Mouse (Mus musculus) T-helper 2 cell (primary cell): Measurements from ENCODE around the gene Lrrc56.

Experiments
- in situ Hi-C: fragments of 300-600 bp; cut with MboI, MseI; formaldehyde crosslinking; loops from one replicate; pipeline ENCODE4 v1.15.1; 2025; ENCODE audit warnings: high pct_unique_total_duplicates

Gene Lrrc56

DNA sequence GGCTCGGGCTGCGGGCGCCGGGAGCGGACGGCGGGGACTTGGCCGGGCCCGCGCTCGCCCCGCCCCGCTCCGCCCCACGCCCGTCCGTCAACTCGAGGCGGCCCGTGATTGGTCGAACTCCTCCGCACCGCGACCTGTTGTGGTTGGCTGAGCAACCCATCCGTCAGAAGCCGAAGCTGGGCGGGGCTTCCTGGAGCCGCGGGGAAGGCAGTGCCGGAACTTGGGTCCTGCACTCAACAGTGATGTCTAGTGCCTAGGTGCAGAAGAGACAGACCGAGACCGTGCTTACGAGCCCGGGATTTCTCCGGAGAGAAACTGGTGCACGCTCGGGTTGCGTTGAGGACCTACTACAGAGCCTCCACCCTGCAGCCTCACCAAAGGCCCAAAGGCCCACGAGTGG lies at the start of gene Lrrc56, which contains the start of gene Hras:
Gene Lrrc56 (plus strand): TSS at position 210 of the 400 bp plus-strand sequence.
Gene Hras (minus strand): TSS at position 58 of the 400 bp plus-strand sequence.
- in situ Hi-C loops, result no loop called here

GRCm38 (mm10) chr7:141144650-141145049 lies 49.3 kb upstream of the Lrrc56 start:
- in situ Hi-C loops, result no loop called here

DNA sequence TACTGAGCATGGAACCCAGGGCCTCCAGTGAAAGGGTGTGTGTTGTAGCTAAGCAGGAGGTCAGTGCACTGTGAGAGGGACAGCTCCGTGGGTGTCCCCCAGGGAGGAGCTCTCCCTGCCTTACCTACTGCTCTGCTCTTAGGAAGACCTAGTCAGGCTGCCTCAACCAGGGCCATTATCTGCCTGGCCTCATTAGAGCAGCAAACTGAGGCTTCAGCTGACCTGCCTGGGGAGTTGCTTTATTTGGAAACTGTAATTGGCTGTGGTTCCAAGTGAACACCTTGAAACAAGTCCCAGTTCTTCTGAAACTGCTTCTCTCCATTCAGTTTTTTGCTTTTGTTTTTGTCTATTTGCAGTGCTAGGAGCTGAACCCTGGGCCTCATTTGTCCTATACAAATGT lies 48.6 kb upstream of the Lrrc56 start:
- in situ Hi-C loops, result no loop called here

- in situ Hi-C loops, result no loop called here
Observed at GRCm38 (mm10) chr7:141146043-141146595, 47.8 kb upstream of the Lrrc56 start.

- in situ Hi-C loops, result no loop called here
Observed at GRCm38 (mm10) chr7:141147044-141147443, 46.9 kb upstream of the Lrrc56 start.

GRCm38 (mm10) chr7:141148639-141149038 lies 45.3 kb upstream of the Lrrc56 start:
- in situ Hi-C loops, result no loop called here

- in situ Hi-C loops, result no loop called here
Observed at GRCm38 (mm10) chr7:141155362-141155761, 38.6 kb upstream of the Lrrc56 start.

DNA sequence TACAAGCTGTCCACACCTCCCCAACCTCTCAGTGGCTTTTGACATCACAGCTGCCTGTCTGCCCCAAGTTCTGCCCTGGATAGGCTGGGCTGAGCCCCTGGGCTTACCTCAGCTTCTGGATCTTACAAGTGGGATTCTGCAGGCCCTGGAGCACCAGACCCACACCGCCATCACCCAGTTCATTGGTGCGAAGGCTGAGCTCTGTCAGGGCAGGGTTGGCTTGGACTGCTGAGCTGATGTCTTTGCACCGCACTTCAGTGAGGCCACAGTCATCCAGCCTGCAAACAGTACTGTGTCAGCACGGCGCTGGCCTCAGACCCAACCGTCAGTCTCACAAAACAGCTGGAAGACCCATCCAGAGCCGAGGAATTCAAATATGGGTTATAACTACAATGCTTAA lies 29.6 kb upstream of the Lrrc56 start:
- in situ Hi-C loops, result no loop called here

DNA sequence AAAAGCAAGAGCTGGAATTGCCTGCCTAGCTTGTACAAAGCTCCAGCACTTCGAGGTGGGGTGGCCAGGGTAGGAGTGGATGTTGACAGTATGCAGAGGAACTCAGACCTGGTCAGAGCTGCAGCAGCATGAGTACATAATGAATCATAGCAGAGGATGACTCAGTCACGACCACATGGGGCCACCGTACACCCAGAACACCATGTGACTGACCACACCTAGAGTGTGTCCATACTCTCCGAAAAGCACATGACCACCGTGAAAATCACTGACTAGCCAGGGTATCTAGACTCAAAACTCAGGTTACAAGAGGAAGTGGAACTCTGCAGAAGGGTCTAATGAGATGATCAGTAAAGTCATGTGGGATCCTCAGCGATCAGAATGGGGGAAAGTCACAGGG lies 29.1 kb upstream of the Lrrc56 start:
- in situ Hi-C loops, result loop anchor here (5.0 kb wide), 1 partner anchor 73 kb away; no protein-coding TSS in a partner anchor

DNA sequence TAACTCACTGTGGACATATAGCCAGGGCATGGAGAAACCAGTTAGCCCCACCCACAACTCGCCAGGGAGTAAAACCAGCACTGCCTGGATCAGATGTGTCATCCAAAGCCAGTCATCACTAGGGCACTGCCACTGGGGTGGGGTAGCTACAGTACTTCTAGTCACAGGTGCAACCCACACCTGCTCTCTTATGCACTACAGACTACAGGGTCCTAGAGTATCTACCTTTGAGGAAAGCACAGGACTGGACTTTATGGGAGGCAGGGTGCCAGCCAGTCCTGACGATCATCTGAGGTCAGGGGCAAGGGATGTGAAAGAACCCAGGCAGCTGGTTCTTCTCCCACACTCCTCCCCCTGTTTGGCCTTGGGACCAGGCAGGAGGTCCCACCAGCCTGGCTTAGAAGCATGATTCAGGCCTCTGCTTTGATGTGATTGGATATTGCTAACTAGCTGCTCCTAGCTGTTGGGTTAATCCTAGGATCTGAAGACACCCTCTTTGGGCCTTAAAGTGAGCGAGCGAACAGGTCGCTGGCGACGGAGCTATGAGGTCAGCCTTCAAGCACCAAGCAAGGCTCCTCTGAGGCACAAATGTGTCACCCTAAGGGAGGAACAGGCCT lies 25.9 kb upstream of the Lrrc56 start:
- in situ Hi-C loops, result loop anchor here (5.0 kb wide), 1 partner anchor 76 kb away; no protein-coding TSS in a partner anchor

GRCm38 (mm10) chr7:141168518-141168953 lies 25.4 kb upstream of the Lrrc56 start:
- in situ Hi-C loops, result loop anchor here (5.0 kb wide), 1 partner anchor 76 kb away; no protein-coding TSS in a partner anchor

DNA sequence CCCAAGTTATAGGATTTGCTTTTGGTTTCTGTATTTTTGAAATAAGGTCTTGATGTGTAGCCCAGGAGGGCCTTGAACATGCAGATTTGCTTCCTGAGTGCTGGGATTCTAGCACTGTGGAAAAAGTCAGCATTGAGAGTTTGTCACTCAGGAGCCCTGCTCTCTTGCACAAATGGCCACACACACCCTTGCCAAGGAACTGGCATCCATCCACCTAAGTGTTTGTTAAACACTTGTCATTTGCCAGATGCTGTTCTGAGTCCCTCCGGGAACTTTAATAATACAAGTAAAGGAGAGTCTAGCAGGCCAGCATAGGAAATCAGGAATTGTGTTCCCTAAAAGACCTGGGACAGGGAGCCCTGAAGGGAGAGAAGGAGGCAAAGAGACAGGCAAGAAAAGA lies 24.7 kb upstream of the Lrrc56 start:
- in situ Hi-C loops, result loop anchor here (5.0 kb wide), 1 partner anchor 77 kb away; no protein-coding TSS in a partner anchor

DNA sequence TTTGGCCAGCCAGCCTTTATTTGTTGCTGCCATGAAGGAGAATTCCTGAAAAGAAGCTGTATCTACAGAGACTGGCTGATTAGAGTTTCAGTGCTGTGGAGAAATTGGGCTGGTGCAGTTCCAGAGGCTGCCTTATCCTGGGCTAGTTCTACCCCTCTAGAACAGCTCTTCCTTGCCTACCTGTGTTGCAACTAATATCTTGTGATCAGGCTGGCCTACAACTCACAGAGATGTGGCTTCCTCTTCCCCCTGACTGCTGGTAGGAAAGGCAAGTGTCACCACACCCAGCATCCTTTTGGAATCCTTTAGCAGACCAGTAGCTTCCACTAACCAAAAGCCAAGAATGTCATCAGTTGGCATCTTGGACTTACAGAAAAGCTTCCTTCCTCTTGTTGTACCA lies 24.1 kb upstream of the Lrrc56 start:
- in situ Hi-C loops, result loop anchor here (5.0 to 10.0 kb wide), 3 partner anchors 78 to 265 kb away; partner anchors contain the start of gene Cox8b

DNA sequence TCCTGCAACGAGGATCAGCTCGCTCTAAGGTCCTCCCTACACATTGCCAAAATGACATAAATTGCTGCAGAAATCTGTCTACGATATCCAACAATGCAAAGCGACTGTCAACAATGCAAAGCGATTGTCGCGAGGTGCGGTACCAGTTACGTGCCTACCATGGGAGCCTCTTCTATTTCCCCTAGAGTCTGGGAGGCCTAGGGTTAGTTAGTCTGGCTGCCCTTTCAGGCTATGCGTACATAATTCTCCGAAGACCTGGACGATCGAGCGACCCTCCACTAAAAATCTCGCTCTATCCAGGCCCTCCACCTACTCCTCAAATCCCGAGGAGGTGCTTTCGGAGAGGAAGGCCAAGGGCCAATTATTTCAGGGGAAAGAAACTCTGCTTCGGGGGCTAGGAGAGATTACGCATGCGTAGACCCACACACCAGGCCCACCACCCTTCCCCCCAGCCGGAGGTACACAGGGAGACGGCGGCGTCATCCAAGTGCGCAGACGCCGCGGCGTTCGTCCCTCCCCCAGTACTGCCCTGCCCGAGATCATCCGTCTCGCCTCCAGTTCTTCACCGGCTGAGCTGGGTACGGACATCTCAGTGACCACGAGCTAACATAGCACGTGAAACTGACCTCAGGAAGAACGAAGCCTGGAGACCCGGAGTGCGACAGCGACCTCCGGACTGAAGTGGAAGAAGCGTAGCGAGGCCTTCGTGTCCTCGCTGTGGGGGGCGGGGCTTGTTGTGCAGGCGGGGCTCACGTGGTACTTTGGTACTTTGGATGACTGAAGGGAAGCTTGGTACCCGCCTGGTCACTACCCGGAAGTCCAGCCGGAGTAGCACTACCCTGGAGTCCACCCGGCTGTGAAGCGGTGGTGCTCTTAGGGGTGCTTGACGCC lies 21.6 kb upstream of the Lrrc56 start, which contains the start of gene Rnh1:
Gene Rnh1 (minus strand): TSS at position 742 of the 891 bp plus-strand sequence.
- in situ Hi-C loops, result loop anchor here (10.0 kb wide), 2 partner anchors 118 to 268 kb away; partner anchors contain the start of gene Cox8b

- in situ Hi-C loops, result loop anchor here (10.0 kb wide), 2 partner anchors 119 to 269 kb away; partner anchors contain the start of gene Cox8b
Observed at GRCm38 (mm10) chr7:141173323-141173850, 20.6 kb upstream of the Lrrc56 start.

DNA sequence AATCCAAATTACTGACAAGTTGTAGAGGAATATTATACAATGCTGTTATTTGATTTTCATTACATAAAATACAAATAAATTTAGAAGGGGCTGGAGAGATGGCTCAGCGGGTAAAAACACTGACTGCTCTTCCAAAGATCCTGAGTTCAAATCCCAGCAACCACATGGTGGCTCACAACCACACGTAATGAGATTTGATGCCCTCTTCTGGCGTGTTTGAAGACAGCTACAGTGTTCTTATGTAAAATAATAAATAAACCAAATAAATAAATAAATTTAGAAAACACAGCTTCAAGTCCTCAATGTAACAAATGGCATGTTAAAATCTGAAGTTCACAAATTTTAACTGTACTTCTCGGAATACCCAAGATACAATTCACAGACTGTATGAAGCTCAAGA lies 18.9 kb upstream of the Lrrc56 start:
- in situ Hi-C loops, result loop anchor here (10.0 kb wide), 2 partner anchors 120 to 270 kb away; partner anchors contain the start of gene Cox8b

DNA sequence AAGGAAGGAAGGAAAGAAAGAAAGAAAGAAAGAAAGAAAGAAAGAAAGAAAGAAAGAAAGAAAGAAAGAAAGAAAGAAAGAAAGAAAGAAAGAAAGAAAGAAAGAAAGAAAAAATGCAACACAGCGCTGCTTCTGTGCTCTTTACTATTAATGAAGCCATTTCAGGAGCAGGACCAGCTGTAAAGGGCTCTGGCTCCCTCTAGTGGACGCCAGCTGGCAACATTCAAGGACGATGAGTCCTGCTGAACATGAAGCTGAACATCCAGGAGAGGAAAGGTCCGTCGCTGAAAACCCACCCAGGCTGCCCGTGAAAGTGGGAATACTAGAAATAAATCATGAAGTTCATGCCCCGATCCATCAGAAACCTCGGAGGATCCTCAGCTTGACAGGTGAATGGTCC lies 17.8 kb upstream of the Lrrc56 start:
- in situ Hi-C loops, result loop anchor here (10.0 kb wide), 2 partner anchors 121 to 271 kb away; partner anchors contain the start of gene Cox8b

GRCm38 (mm10) chr7:141188194-141188593 lies 5.8 kb upstream of the Lrrc56 start:
- in situ Hi-C loops, result no loop called here

DNA sequence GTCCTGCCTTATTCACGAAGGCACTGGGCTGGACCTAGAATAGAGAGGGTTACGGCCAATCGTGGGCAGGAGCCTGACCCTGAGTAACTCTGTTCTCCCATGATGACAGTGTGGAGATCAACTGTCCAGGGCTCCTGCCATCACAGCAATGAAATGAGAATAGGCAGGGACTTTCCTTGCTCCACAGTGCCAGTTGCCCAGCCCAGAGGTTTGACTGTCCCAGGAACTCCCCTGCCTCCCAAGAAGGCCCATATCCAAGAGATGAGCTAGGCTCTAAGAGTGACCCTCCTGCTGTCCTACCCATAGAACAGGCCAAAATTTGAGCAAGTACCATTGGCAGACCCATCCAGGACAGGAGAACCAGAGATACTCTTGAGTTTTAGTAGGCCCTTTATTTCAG lies 5.2 kb upstream of the Lrrc56 start:
- in situ Hi-C loops, result no loop called here

DNA sequence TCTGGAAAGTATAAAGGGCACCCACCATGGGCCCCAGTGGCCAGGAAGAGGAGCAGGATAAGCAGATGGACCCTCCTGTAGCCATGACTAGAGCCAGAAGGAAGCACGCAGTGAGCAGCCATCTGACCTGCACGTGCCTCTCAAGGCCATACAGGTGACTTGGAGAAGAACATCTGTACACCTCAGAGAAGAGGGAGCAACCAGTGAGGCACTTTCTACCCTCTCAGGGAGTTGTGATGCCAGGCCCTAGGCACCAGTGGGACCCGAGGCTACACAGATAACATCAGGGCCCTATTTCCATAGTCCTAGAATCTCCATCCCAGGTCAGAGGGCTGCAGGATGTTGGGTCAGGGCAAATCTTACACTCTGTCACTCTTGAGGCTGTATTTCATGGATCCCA lies 3.7 kb upstream of the Lrrc56 start:
- in situ Hi-C loops, result no loop called here

GRCm38 (mm10) chr7:141191036-141191435 lies 2.9 kb upstream of the Lrrc56 start:
- in situ Hi-C loops, result no loop called here
